Mouse (Mus musculus): ENCODE measurements around the gene Zfp36l1.

- TF ChIP-seq POLR2A (IDR thresholded peaks at IDR 0.05; ENCODE audit: control insufficient read depth, extremely low read depth, insufficient read depth, low read length, poor library complexity) (no peak), CTCF (IDR thresholded peaks at IDR 0.05; ENCODE audit: borderline replicate concordance, control insufficient read depth, extremely low read depth, insufficient read depth, low read length, poor library complexity) (no peak)
Observed at GRCm38 (mm10) chr12:80133011-80133545, 20.3 kb upstream of the Zfp36l1 start.

Data from thymus, adult 2 months (tissue).